8 mouse cellular contexts compared by ENCODE assay signal in genomic region chr13:95889981-95890545, GRCm38 (mm10). TPM values are rescaled to one million over a fixed set of nuclear protein-coding genes. Genes with fewer than 3 reads are reported as not detected.
DNase-seq lines count a peak whose midpoint lies in the region; ATAC-seq and TF ChIP-seq lines count a peak whose summit lies in the region.

No protein-coding gene starts in this region.

- H3K9me3 ChIP-seq in heart, embryonic 15.5 days (replicated peaks), result no peaks in the 10 kb centered on the region
- no peaks in the 10 kb centered on the region for H3K9me3 ChIP-seq in liver, embryonic 15.5 days (replicated peaks)
- no peaks in the 10 kb centered on the region for H3K9me3 ChIP-seq in stomach, embryonic 14.5 days (ENCODE audit: control insufficient read depth, low read depth, low read length)

- no peak for TF ChIP-seq CTCF in brain, embryonic 14.5 days (IDR thresholded peaks at IDR 0.05; ENCODE audit: borderline replicate concordance, extremely low read depth, insufficient read depth, insufficient read length)

- WGBS in heart, embryonic 15.5 days, result 38% methylated on average over 8 of the region's 8 CpGs
- 39% methylated on average over 8 of the region's 8 CpGs for WGBS in liver, embryonic 15.5 days (ENCODE audit: insufficient replicate concordance)
- 24% methylated on average over 8 of the region's 8 CpGs for WGBS in stomach, embryonic 14.5 days

- TF ChIP-seq POLR2A in brain, embryonic 14.5 days (IDR thresholded peaks at IDR 0.05; ENCODE audit: borderline replicate concordance, extremely low read depth, insufficient read depth, insufficient read length, poor library complexity, severe bottlenecking), result no peak

- DNase-seq in kidney, postnatal 10 days, result peak; percentile 18
- no peak for DNase-seq in kidney, adult 9 months
- peak; percentile 63 for DNase-seq in brain, embryonic 14.5 days (ENCODE audit: low read depth)
- DNase-seq in layer of hippocampus, adult 9-11 months, result no peak
- DNase-seq in MN1 (ENCODE audit: low spot score), result no peak

- H3K9ac ChIP-seq in heart, embryonic 15.5 days, result no peak overlapping the region
- no peak overlapping the region for H3K9ac ChIP-seq in liver, embryonic 15.5 days
- no peak overlapping the region for H3K9ac ChIP-seq in stomach, embryonic 14.5 days (replicated peaks; ENCODE audit: low read depth, low read length)

- no peaks in the 10 kb centered on the region for H3K36me3 ChIP-seq in heart, embryonic 15.5 days
- H3K36me3 ChIP-seq in liver, embryonic 15.5 days (replicated peaks), result no peaks in the 10 kb centered on the region
- no peaks in the 10 kb centered on the region for H3K36me3 ChIP-seq in stomach, embryonic 14.5 days (ENCODE audit: control insufficient read depth, insufficient read depth, low read length)

- peaks cover 20% of the 10 kb centered on the region for H3K4me1 ChIP-seq in heart, embryonic 15.5 days (replicated peaks)
- peaks cover 58% of the 10 kb centered on the region for H3K4me1 ChIP-seq in liver, embryonic 15.5 days (replicated peaks)
- 0 out of 2 replicates have a peak, but pooled peaks cover 2% of the 10 kb centered on the region for H3K4me1 ChIP-seq in stomach, embryonic 14.5 days (ENCODE audit: control insufficient read depth, insufficient read depth, low read length)

- H3K4me3 ChIP-seq in heart, embryonic 15.5 days, result peak overlapping the region; percentile 23
- H3K4me3 ChIP-seq in liver, embryonic 15.5 days (replicated peaks), result peak overlapping the region; percentile 78
- H3K4me3 ChIP-seq in stomach, embryonic 14.5 days (ENCODE audit: low read depth, low read length), result peak overlapping the region; percentile 70

- peak overlapping the region; percentile 100 for H3K4me2 ChIP-seq in heart, embryonic 15.5 days
- H3K4me2 ChIP-seq in liver, embryonic 15.5 days, result peak overlapping the region; percentile 98
- peak overlapping the region; percentile 95 for H3K4me2 ChIP-seq in stomach, embryonic 14.5 days (replicated peaks; ENCODE audit: low read depth, low read length)

- 0 out of 2 replicates have a peak, but pooled peaks cover 4% of the 10 kb centered on the region for H3K27me3 ChIP-seq in heart, embryonic 15.5 days
- peaks cover 15% of the 10 kb centered on the region for H3K27me3 ChIP-seq in liver, embryonic 15.5 days
- no peaks in the 10 kb centered on the region for H3K27me3 ChIP-seq in stomach, embryonic 14.5 days (ENCODE audit: control insufficient read depth, insufficient read depth, low read length)

- no peak for ATAC-seq in heart, embryonic 15.5 days (replicated peaks; ENCODE audit: insufficient number of reproducible peaks, insufficient read depth, low FRiP score, low read depth)
- ATAC-seq in liver, embryonic 15.5 days (ENCODE audit: insufficient read depth), result no peak
- ATAC-seq in stomach, embryonic 14.5 days (ENCODE audit: insufficient number of reproducible peaks, insufficient read depth, low FRiP score, low read depth), result no peak

- no peak overlapping the region for H3K27ac ChIP-seq in heart, embryonic 15.5 days
- 0 out of 2 replicates have a peak overlapping the region, but pooled peaks have one; percentile 19 for H3K27ac ChIP-seq in liver, embryonic 15.5 days (replicated peaks)
- no peak overlapping the region for H3K27ac ChIP-seq in stomach, embryonic 14.5 days (ENCODE audit: low read length)

RNA-seq across cellular contexts. Expression of gene Iqgap2, which starts 1.7 kb away (rescaled TPM):
- 5.1 and 6.0 TPM in 2 replicates for polyA plus RNA-seq in brain, embryonic 14.5 days (2012; rRNA removed)
- 2.4 and 4.4 TPM in 2 replicates for polyA plus RNA-seq in heart, embryonic 15.5 days (2015; fragmentation: Nextera tagmentation; extraction: Ambion mirVana)
- polyA plus RNA-seq in liver, embryonic 15.5 days (2015; fragmentation: Nextera tagmentation; extraction: Ambion mirVana), result 16.0 and 18.7 TPM in 2 replicates
- polyA plus RNA-seq in stomach, embryonic 14.5 days (2014; fragmentation: Nextera tagmentation; extraction: Ambion mirVana), result 24.3 and 25.3 TPM in 2 replicates

Comparison
In these comparisons a context has a peak if more than half of its experiments do, and no peak if none do; other contexts are left out.
1. DNase-seq: peak in kidney, postnatal 10 days (single experiment) and brain, embryonic 14.5 days (single experiment); none in kidney, adult 9 months (single experiment), layer of hippocampus, adult 9-11 months (single experiment) and MN1 (single experiment).
2. H3K4me3 ChIP-seq: peak in every context shown above with its lines; median percentile 78 in liver, embryonic 15.5 days; 70 in stomach, embryonic 14.5 days; 23 in heart, embryonic 15.5 days.
3. Peak in every context shown above with its lines, with median percentiles within 50 percentile points of each other: H3K4me2 ChIP-seq.